Mouse (Mus musculus) midbrain, postnatal 0 days (tissue): ENCODE measurements around the gene Creb1. TPM values are rescaled to one million over a fixed set of nuclear protein-coding genes. Genes with fewer than 3 reads are reported as not detected.

Source experiments
- ATAC-seq: fragments of 200-750 bp; cut with Nextera tagmentation; 2 replicates; pipeline ENCODE4 v1.8.0; 2017; ENCODE audit warnings: moderate number of reproducible peaks, mild to moderate bottlenecking, moderate TSS enrichment, moderate library complexity; ENCODE audit not compliant: low FRiP score
- DNase-seq: peaks from one replicate; pipeline ENCODE4 v3.0.0-alpha.2; 2015; ENCODE audit warnings: low spot score
- H3K27ac ChIP-seq: fragments of 300-500 bp; sonication (generic); 2 replicates; pipeline ENCODE4 v1.5.1; 2014; ENCODE audit warnings: low read depth, mild to moderate bottlenecking, low read length, mixed read lengths
- H3K27me3 ChIP-seq: fragments of 300-500 bp; sonication (generic); 2 replicates; pipeline ENCODE4 v1.6.1; 2014; ENCODE audit warnings: low read length, control low read depth, mixed read lengths; ENCODE audit not compliant: insufficient read depth
- H3K36me3 ChIP-seq: fragments of 300-500 bp; sonication (generic); 2 replicates; pipeline ENCODE4 v1.6.1; 2014; ENCODE audit warnings: low read length, control low read depth, mixed read lengths; ENCODE audit not compliant: insufficient read depth
- H3K4me1 ChIP-seq: fragments of 300-500 bp; sonication (generic); 2 replicates; pipeline ENCODE4 v1.6.1; 2014; ENCODE audit warnings: mild to moderate bottlenecking, control low read depth, antibody characterized with exemption, low read length, mixed read lengths; ENCODE audit not compliant: insufficient read depth
- H3K4me2 ChIP-seq: fragments of 300-500 bp; sonication (generic); 2 replicates; pipeline ENCODE4 v1.6.1; 2014; ENCODE audit warnings: low read depth, mild to moderate bottlenecking, low read length, mixed read lengths; ENCODE audit not compliant: poor library complexity, severe bottlenecking
- H3K4me3 ChIP-seq: fragments of 300-500 bp; sonication (generic); 2 replicates; pipeline ENCODE4 v1.5.1; 2014; ENCODE audit warnings: low read depth, mild to moderate bottlenecking, low read length, moderate library complexity
- H3K9ac ChIP-seq: fragments of 300-500 bp; sonication (generic); replicated peaks from 2 replicates; pipeline ENCODE4 v1.6.1; 2014; ENCODE audit warnings: mild to moderate bottlenecking, low read length, moderate library complexity, mixed read lengths; ENCODE audit not compliant: poor library complexity, severe bottlenecking
- H3K9me3 ChIP-seq: fragments of 300-500 bp; sonication (generic); 2 replicates; pipeline ENCODE4 v1.6.1; 2016; ENCODE audit warnings: low read length, control low read depth
- CTCF ChIP-seq: IDR thresholded peaks from 2 replicates; pipeline ENCODE4 v1.5.1; 2016; ENCODE audit warnings: antibody characterized with exemption, mild to moderate bottlenecking
- WGBS: fragments of 180-500 bp; shearing (Covaris S2); extraction: QIAGEN DNeasy Blood & Tissue Kit; methylation state at CpG from one replicate; pipeline ENCODE4 v1.1.7; 2014; 5-methylcytosine and 5-hydroxymethylcytosine counted together
- polyA plus RNA-seq: library from polyadenylated mRNA; unstranded; fragments of >200 nt; fragmentation: Nextera tagmentation; extraction: Ambion mirVana; gene quantifications from 2 replicates; pipeline ENCODE4 v1.2.1, GENCODE M21; 2015
- total RNA-seq: library from RNA; depleted of rRNA; stranded (reverse); fragments of >200 nt; gene quantifications from 2 replicates; pipeline ENCODE4 v1.2.3, GENCODE M21; 2014; rRNA removed

The Creb1 gene
- total and polyA plus RNA-seq, 2 experiments from 2014 or later, result 11.8 to 45.1 TPM

- H3K36me3 ChIP-seq, result no peaks in the 10 kb centered on the region
- ATAC-seq, result no peak
- H3K9ac ChIP-seq, result no peak overlapping the region
- no peak overlapping the region for H3K27ac ChIP-seq
- no peaks in the 10 kb centered on the region for H3K4me1 ChIP-seq
- H3K27me3 ChIP-seq, result no peaks in the 10 kb centered on the region
- H3K4me2 ChIP-seq, result no peak overlapping the region
- TF ChIP-seq CTCF, result no peak
- WGBS, result 99% methylated on average over 3 of the region's 3 CpGs
- no peak overlapping the region for H3K4me3 ChIP-seq
- H3K9me3 ChIP-seq, result no peaks in the 10 kb centered on the region
- no peak for DNase-seq
These were observed 112.1 kb downstream of the Creb1 start for GRCm38 (mm10) chr1:64644513-64644912.

- Histone ChIP-seq H3K36me3 (no peaks in the 10 kb centered on the region), H3K4me1 (no peaks in the 10 kb centered on the region), H3K27me3 (no peaks in the 10 kb centered on the region), H3K4me3 (no peak overlapping the region), H3K9me3 (no peaks in the 10 kb centered on the region), H3K27ac (no peak overlapping the region), H3K9ac (no peak overlapping the region), H3K4me2 (no peak overlapping the region)
- WGBS, result 80% methylated on average over 11 of the region's 11 CpGs
- no peak for ATAC-seq
- no peak for TF ChIP-seq CTCF
- no peak for DNase-seq
These were observed 117.1 kb downstream of the Creb1 start for GRCm38 (mm10) chr1:64649362-64650124.

GRCm38 (mm10) chr1:64653701-64654100 lies 121.3 kb downstream of the Creb1 start:
- H3K27me3 ChIP-seq, result no peaks in the 10 kb centered on the region
- no peak for TF ChIP-seq CTCF
- H3K4me1 ChIP-seq, result no peaks in the 10 kb centered on the region
- no peak for ATAC-seq
- H3K36me3 ChIP-seq, result no peaks in the 10 kb centered on the region
- H3K9ac ChIP-seq, result no peak overlapping the region
- 98% methylated on average over 6 of the region's 6 CpGs for WGBS
- no peak overlapping the region for H3K4me2 ChIP-seq
- no peaks in the 10 kb centered on the region for H3K9me3 ChIP-seq
- DNase-seq, result no peak
- no peak overlapping the region for H3K4me3 ChIP-seq
- no peak overlapping the region for H3K27ac ChIP-seq

Other genes starting within 250 kb of the Creb1 start
- gene Mettl21a, start 84.6 kb downstream of the Creb1 start, total RNA-seq, result 9.4 and 12.1 TPM in 2 replicates
- gene Mettl21a, start 84.6 kb downstream of the Creb1 start, polyA plus RNA-seq, result 10.8 and 13.3 TPM in 2 replicates
- gene Ccnyl1, start 157.8 kb downstream of the Creb1 start, total RNA-seq, result 14.6 and 36.6 TPM in 2 replicates
- gene Ccnyl1, start 157.8 kb downstream of the Creb1 start, polyA plus RNA-seq, result 2.9 and 4.1 TPM in 2 replicates
- gene Fzd5, start 205.1 kb downstream of the Creb1 start, total RNA-seq, result 1.8 and 2.5 TPM in 2 replicates
- 0.40 and 0.86 TPM in 2 replicates for gene Fzd5, start 205.1 kb downstream of the Creb1 start, polyA plus RNA-seq